In the genomic region with DNA sequence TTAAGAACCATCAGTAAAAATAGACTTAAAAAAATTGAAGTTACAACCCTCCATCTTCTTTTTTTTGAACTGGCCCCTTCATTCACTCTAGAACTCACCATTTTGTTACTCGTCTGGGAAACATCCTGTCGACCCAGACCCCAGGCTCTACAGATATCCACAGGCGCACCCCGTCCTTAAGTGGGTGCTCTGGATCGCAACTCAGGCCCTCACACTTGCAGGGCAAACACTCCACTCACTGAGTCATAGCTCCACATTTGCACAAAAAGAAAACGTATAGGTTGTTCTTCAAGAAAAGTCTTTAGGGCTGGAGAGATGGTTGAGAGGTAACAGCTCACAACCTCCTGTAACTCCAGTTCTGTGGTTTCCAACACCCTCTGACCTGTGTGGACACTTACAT, we compare ENCODE assay signal across 20 mouse cellular contexts. TPM values are rescaled to one million over a fixed set of nuclear protein-coding genes. Genes with fewer than 3 reads are reported as not detected.
"Had no signal": no experiment of that assay in that cellular context is flagged by ENCODE, and none has a peak within 500 bp of the region (broad histone marks: within the 10 kb centered on the region; RNA-seq: fewer than 3 reads in every experiment).

No protein-coding gene starts in this region.

- H3K27ac ChIP-seq: liver, embryonic 13.5 days; liver, embryonic 15.5 days; midbrain, embryonic 10.5 days; midbrain, embryonic 13.5 days; neural tube, embryonic 13.5 days; neural tube, embryonic 15.5 days had no signal

- H3K9ac ChIP-seq: liver, embryonic 13.5 days; liver, embryonic 15.5 days; liver, postnatal 0 days; midbrain, embryonic 13.5 days; neural tube, embryonic 13.5 days; neural tube, embryonic 15.5 days had no signal

- DNase-seq: liver; liver, embryonic 13.5 days; liver, postnatal 0 days; retina, postnatal 1 day; right cerebral cortex, adult 18-20 months; right cerebral cortex, postnatal 25 days; right cerebral cortex, postnatal 4 days; spleen, adult 18-20 months; thymus, adult 18-20 months; thymus, postnatal 14 days; thymus, postnatal 36 days had no signal

- H3K4me3 ChIP-seq: liver, embryonic 13.5 days; liver, embryonic 15.5 days; midbrain, embryonic 10.5 days; midbrain, embryonic 13.5 days; myocyte; neural tube, embryonic 13.5 days; neural tube, embryonic 15.5 days had no signal

- H3K36me3 ChIP-seq: liver, embryonic 13.5 days; liver, embryonic 15.5 days; midbrain, embryonic 13.5 days; neural tube, embryonic 13.5 days; neural tube, embryonic 15.5 days had no signal

- H3K4me2 ChIP-seq: liver, embryonic 11.5 days; liver, embryonic 13.5 days; liver, embryonic 15.5 days; midbrain, embryonic 13.5 days; neural tube, embryonic 13.5 days; neural tube, embryonic 15.5 days had no signal

- H3K27me3 ChIP-seq: liver, embryonic 13.5 days; liver, embryonic 15.5 days; midbrain, embryonic 13.5 days; neural tube, embryonic 13.5 days; neural tube, embryonic 15.5 days had no signal

- H3K4me1 ChIP-seq: liver, embryonic 13.5 days; liver, embryonic 15.5 days had no signal

- ATAC-seq: liver, postnatal 0 days; midbrain, embryonic 13.5 days; midbrain, embryonic 16.5 days had no signal

- H3K9me3 ChIP-seq: liver, embryonic 13.5 days; liver, embryonic 15.5 days; neural tube, embryonic 13.5 days; neural tube, embryonic 15.5 days had no signal

RNA-seq across cellular contexts. Expression of a gene that starts 25.6 kb away (rescaled TPM):
- total RNA-seq: megakaryocyte-erythroid progenitor cell, adult 5-6 weeks had no signal
